Mouse (Mus musculus): ENCODE measurements around the gene Dcaf10. TPM values are rescaled to one million over a fixed set of nuclear protein-coding genes. Genes with fewer than 3 reads are reported as not detected.

The Dcaf10 gene
- 10.8 and 11.7 TPM in 2 replicates for polyA plus RNA-seq (2012; rRNA removed)

DNA sequence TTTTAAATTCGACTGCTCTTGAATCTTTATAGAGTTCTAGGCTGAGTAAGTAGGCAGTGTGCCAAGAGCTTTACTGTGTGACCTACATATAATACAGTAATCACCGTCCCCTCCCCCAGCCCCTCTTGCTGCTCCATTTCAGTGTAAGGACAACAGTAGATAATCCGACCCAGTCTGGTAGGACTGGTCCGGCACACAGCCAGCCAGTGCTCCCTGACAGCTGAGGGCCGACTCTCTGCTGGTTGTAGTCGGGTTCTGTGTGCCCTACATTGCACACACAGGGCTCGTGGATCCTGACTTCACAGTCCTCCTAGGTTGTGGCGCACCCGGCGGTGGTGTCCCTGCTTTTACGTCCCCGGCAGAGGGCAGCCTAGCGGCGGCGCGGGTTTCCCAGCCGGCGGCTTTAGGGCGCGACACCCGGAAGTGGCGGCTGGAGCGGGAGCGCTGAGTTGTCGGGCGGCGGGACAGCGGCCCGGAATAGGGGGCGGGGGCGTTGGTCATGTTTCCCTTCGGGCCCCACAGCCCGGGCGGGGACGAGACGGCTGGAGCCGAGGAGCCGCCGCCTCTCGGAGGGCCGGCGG, at the start of gene Dcaf10:
Gene Dcaf10, plus strand, starts transcription at position 433 of the 581 bp plus-strand sequence.

DNA sequence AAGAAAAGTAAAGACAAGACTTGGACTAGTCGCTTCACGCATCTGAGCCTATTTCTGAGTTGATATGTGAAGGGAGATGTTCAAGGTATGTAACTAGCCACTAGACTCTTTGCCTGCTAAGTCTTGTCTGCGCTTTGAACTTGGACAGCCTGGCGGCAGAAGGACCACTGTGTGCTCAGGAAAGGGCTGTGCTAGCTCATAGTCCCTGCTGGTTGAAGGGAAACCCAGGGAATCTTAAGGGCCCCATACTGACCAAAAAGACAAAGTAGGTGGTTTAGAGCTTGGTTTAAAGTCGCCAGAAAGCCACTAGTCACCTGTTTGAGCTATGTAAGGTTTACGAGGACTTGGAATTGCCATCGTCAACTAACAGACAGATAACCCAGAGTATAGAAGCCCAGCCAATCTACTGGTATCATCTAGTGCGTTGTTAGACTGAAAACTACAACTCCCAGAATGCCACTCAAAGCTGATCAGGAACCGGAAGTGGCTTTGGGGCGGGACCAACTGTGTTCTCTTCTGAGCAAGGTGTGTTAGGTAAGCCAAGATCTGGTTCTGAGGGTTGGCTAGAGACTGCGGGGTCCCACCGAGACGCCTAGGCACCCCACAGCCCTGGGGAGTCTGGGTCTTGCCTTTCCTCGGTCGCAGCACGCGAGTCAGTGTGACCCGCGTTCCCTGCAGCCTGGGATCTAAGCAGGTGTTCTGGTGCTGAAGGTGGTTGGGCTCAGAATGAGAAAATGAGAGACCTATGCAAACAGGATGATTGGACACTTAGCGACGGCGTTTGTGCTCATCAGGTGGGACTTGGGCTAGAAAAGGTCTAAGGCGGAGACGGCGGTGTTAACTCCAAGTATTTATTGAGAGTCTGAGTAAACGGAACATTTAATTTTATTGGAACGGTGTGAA, 45.0 kb upstream of the Dcaf10 start, which contains the start of gene Trmt10b:
Gene Trmt10b, plus strand, starts transcription at position 466 of the 903 bp plus-strand sequence.

DNA sequence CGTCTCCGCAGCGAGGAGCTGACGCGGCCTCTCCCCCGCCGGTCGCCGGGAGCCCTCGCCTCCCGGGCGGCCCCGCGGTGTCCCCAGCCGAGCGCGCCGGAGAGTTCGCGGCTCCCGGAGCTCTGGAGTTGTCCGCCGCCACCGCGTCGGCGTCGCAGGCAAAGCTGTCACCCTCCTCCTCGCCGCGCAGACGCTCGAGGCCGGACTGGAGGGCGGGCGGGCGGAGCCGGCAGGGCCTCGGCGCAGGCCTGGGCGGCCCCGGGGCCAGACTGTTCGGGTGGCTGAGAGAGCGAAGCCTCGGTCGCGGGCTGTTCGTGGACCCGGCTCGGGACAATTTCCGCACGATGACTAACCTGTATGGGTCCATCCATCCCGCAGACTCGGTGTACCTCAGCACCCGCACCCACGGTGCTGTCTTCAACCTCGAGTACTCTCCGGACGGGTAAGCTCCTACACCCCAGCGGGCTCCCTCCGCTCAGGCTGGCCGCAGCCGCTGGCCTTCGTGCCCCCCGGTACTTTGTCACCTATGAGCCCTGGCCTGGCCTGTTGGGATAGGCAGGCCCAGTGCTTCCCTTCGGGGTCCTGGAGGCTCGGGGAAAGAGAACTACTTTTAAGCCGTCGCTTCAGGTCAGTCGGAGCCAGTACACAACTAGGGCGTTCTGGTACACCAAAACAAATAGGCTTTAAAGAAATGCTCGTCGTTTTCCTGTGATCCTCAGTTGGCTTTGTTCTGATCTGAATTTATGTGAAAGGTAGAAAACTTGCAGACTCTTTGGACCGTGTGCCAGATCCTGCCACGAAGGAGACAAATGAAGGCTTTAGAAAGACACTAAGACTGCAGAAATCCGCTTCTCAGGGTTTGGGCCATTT, 620 bp downstream of the Dcaf10 start, which contains the start of gene Exosc3:
Gene Exosc3, minus strand, starts transcription at position 447 of the 870 bp plus-strand sequence.

DNA sequence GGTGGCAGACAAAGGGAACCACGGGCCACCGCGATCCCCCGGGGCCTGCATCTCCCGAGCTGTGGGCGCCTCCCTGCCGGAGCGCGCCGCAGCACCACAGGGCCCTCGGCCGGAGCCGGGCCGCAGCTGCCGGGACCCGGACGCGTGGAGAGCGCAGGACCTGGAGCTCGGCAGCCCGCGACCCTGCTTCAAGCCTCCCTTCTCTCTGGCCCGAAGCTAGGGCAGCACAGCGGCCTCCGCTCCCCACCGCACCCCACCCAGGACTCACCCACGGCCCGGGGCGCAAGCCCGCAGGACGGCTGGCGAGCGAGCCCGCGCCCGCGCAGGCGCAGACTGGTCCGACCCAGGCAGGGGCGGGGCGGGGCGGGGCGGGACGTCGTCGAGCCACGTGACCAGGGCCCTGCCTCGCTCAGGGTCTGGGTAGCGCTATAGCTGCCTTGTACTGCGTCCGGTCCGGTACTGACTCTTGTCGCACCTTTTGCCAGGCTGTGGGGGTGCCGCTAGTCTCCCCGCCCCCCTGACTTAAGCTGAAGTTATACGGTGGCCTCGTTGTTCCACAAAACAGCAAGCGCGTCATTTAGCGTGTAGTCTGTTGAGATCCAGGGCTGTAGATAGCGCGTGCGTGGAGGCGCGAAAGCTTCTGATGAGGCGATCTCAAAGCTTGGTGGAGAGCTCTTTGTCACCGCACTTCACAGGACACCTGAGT, 66.7 kb downstream of the Dcaf10 start, which contains the start of gene Slc25a51:
Gene Slc25a51, minus strand, starts transcription at position 340 of the 706 bp plus-strand sequence.

Other genes starting within 250 kb of the Dcaf10 start
- gene Tomm5, start 234.0 kb upstream of the Dcaf10 start, polyA plus RNA-seq (2012; rRNA removed), result 128 and 157 TPM in 2 replicates
- 2.6 and 2.8 TPM in 2 replicates for gene Frmpd1, start 157.2 kb upstream of the Dcaf10 start, polyA plus RNA-seq (2012; rRNA removed)
- 17.4 and 18.1 TPM in 2 replicates for gene Trmt10b, start 45.0 kb upstream of the Dcaf10 start, polyA plus RNA-seq (2012; rRNA removed)
- 22.9 and 26.0 TPM in 2 replicates for gene Exosc3, start 631 bp downstream of the Dcaf10 start, polyA plus RNA-seq (2012; rRNA removed)
- gene Slc25a51, start 66.7 kb downstream of the Dcaf10 start, polyA plus RNA-seq (2012; rRNA removed), result 121 and 131 TPM in 2 replicates
- 25.4 and 30.5 TPM in 2 replicates for gene Shb, start 190.4 kb downstream of the Dcaf10 start, polyA plus RNA-seq (2012; rRNA removed)

Data from central nervous system, embryonic 18 days (tissue).